Mouse (Mus musculus) thymus, postnatal 36 days (tissue): ENCODE measurements around the gene Adm.
"Not testable (repeated sequence)": the region's sequence is repeated elsewhere in the genome, so short reads cannot be mapped to it uniquely, and the experiment has no call there.

Experiments
- DNase-seq, 2 experiments: peaks; one replicate each; pipeline ENCODE4 v3.0.0; 2022; ENCODE audit warnings: mixed read lengths in 2 of 2

The Adm gene

GRCm38 (mm10) chr7:110627486-110628272 lies at the start of gene Adm:
Gene Adm (plus strand): TSS chr7:110627661.
- peak; percentile 58 to 70 for DNase-seq

GRCm38 (mm10) chr7:110583705-110584104 lies 43.8 kb upstream of the Adm start:
- no peak for DNase-seq

DNA sequence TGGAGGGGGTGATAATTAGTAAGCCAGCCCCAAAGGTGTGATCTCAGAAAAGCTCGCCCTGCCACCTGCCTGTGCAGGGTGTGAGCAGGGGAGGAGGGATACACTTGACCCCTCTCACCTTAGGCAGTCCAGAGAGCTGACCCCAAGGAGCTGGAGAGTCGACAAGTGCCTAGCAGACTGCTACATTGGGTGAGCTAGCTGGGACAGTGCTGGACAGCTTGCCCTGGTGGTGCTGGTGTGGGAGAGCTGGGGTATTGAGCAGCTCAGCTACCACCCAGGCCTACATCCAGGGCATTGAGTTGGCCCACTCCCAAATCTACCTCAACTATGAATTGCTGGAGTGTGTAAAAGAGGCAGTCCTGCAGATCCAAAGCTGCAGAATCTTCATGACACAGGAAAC lies 43.3 kb upstream of the Adm start:
- no peak for DNase-seq

GRCm38 (mm10) chr7:110585250-110585649 lies 42.2 kb upstream of the Adm start:
- no peak for DNase-seq

DNA sequence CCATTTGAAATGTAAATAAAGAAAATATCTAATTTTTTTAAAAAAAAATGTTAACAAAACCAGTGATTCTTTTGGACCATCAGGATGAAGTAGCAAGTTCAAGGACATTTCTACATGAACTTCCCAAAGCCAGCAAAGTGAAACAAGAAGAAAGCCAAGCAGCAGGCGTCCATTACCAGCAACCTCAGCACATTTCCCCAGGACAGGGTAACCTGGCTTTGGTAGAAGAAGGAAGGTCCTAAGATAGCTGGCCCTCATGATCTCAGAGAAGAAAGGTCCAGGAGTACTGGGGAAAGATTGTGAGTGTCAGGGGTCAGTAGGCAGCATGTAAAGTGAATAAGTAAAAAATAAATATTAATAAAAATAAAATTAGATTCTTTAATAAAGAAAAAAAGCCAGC lies 39.7 kb upstream of the Adm start:
- DNase-seq: no peak

GRCm38 (mm10) chr7:110593991-110594390 lies 33.5 kb upstream of the Adm start:
- DNase-seq: not testable (repeated sequence)

DNA sequence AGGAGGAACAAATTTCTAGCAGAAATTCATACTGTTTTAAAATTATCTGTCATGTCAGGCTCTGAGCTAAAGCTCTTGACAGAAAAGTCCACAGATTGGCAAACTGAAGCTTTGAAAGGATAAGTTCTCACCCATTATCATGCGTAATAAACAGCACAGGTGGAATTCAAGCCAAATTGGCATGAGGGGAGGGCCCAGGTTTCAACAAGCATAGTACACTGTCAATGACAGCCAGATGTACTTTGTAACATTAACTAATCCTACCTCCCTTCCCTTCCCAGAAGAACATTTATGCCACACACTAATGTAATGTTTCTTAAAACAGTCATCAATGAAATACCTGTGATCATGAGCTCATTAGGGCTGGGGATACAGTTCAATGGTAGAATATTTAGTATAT lies 30.3 kb upstream of the Adm start:
- DNase-seq: no peak

DNA sequence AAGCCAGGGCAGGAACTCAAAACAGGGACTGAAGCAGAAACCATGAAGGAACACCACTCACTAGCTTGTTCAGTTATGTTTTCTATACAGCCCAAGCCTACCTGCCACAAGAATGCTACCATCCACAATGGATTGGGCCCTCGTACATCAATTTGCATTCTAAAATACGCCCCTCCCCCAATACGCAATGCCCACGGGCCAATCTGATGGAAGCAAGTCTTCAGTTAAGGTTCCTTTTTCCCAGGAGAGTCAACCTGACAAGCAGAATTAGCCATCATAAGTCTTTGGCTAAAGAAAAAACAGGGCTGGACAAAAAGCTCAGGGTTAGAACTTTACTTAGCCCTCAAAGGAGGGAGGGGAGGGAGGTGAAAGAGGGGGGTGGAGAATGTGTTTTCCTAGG lies 22.0 kb upstream of the Adm start:
- no peak for DNase-seq

GRCm38 (mm10) chr7:110606906-110607305 lies 20.6 kb upstream of the Adm start:
- no peak for DNase-seq

GRCm38 (mm10) chr7:110613381-110614132 lies 13.9 kb upstream of the Adm start:
- DNase-seq: no peak

- DNase-seq: peak; percentile 58 to 68
These were observed 13.1 kb upstream of the Adm start, which contains the start of gene Sbf2 for GRCm38 (mm10) chr7:110614133-110615063. Gene Sbf2 (minus strand): TSS chr7:110614922.

DNA sequence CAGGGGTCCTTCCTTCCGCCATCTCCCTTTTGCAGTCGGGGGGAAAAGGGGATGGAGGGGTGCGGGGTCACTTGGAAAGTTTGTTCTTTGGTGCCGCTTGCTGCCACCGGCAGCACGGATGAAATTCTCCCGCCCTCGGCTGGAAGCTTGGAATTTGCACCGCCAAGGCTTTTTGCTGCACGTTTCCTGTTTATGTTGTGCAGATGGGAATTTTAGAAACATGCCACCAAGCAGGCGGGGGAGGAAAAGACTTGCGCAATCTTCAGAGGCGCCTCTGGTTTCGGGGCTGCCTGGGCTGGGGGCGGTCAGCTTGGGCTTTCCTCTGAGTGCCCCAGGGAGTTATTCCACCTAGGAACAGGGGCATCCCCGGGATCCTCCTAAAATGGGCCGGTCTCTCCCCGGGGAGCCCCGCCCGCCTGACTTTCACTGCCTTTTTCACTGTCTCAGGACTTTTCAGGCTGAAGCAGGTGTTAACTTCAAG lies 12.3 kb upstream of the Adm start:
- DNase-seq: peak in 1 of 2 experiments; percentile 34

DNA sequence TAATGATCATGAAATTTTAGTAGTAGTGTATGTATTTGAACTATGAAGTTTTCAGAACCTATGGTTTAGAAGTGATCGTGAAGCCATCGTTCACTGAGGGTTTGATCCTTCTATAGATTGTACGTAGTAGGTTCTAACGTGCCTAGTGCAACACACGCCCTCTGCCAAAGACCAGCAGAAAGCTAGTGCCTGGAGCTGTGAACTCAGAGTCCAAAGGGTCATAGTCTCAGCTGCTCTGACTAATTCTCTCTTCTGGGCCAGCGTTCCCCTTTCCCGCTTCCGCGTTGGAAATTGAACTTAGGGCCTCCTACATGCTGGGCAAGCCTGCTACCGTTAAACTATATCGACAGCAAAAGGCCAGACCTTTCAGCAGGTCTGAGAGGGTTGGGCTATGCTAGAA lies 11.7 kb upstream of the Adm start:
- DNase-seq: no peak

- no peak for DNase-seq
These were observed 8.3 kb upstream of the Adm start for GRCm38 (mm10) chr7:110619086-110619611.

DNA sequence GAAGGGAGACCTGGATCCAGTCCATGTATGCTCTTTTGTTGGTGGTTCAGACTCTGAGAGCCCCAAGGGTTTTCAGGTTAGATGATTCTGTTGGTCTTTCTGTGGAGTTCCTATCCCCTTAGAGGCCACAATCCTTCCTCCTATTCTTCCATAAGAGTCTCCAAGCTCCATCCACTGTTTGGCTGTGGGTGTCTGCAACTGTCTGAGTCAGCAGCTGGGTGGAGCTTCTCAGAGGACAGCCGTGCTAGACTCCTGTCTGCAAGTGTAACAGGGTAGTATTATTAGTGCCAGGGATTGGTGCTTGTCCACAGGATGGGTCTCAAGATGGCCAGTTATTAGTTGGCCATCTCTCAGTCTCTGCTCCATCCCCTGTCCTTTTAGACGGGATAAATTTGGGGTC lies 3.4 kb upstream of the Adm start:
- no peak for DNase-seq

GRCm38 (mm10) chr7:110624961-110625360 lies 2.5 kb upstream of the Adm start:
- peak in 1 of 2 experiments; percentile 13 for DNase-seq

DNA sequence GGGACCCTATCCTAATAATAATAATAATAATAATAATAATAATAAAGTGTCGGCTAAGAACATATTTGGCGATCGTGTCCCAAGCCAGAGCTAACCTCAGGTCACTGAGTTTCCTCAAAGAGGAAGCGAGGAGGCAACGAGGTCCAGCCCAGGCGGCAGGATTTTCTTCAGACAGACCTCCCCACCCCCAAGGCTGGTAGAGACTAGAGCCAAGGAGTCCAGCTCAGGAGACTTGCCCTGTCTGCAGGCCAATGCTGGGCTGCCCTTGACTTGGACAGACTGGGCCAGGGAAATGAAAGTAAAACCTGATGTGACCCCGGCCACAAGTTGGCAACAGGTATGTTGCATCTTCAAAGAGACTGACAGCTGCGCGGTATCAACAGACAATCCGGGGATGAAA lies 2.0 kb upstream of the Adm start:
- no peak for DNase-seq

GRCm38 (mm10) chr7:110626186-110627098 lies 1.0 kb upstream of the Adm start:
- no peak for DNase-seq

DNA sequence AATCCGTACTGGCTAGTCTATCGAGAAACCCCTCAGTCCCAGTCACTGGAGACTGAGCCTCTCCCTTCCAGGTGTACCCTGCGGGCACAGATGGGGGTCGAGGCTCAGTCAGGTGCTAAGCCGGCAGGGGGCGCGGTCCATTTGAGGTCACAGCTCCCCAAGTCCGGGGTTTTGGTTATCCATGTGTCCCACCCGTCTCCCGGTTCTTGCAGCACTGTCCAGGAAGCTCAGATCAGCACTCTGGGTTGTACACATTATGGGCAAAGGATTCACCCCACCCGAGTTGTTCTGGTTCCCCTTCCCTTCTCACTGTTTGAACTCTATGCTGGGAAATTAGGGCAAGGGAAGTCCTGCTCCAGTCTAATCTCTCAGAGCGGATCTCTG lies 370 bp upstream of the Adm start:
- DNase-seq: peak in 1 of 2 experiments; percentile 48

DNA sequence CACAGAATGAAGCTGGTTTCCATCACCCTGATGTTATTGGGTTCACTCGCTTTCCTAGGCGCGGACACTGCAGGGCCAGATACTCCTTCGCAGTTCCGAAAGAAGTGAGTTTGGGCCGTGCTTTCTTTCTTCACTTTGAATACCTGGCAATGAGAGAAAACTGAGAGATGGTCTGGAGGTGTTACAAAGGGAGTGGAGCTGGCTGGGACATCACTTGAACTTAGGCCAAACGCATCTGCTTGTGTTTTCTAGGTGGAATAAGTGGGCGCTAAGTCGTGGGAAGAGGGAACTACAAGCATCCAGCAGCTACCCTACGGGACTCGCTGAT lies 776 bp downstream of the Adm start:
- no peak for DNase-seq

GRCm38 (mm10) chr7:110628611-110629354 lies 1.3 kb downstream of the Adm start:
- DNase-seq: no peak
